Mouse (Mus musculus) limb, embryonic 11.5 days (tissue): ENCODE results near the gene Agap3. TPM values are rescaled to one million over a fixed set of nuclear protein-coding genes. Genes with fewer than 3 reads are reported as not detected.

Experiments used
- ATAC-seq: fragments of 200-750 bp; cut with Nextera tagmentation; 2 replicates; pipeline ENCODE4 v1.8.0; 2017; ENCODE audit warnings: low read depth; ENCODE audit not compliant: insufficient number of reproducible peaks, low FRiP score, low TSS enrichment
- DNase-seq: peaks from one replicate; pipeline ENCODE4 v3.0.0-alpha.2; 2015; ENCODE audit warnings: low spot score
- H3K27ac ChIP-seq: fragments of 300-500 bp; sonication (generic); replicated peaks from 2 replicates; pipeline ENCODE4 v1.5.1; 2014; ENCODE audit warnings: low read depth, mild to moderate bottlenecking, low read length
- H3K27me3 ChIP-seq: fragments of 300-500 bp; sonication (generic); 2 replicates; pipeline ENCODE4 v1.6.1; 2014; ENCODE audit warnings: mild to moderate bottlenecking, low read length, mixed read lengths; ENCODE audit not compliant: control insufficient read depth, insufficient read depth
- H3K36me3 ChIP-seq: fragments of 300-500 bp; sonication (generic); 2 replicates; pipeline ENCODE4 v1.6.1; 2014; ENCODE audit warnings: mild to moderate bottlenecking, low read length, moderate library complexity, mixed read lengths; ENCODE audit not compliant: control insufficient read depth, insufficient read depth
- H3K4me1 ChIP-seq: fragments of 300-500 bp; sonication (generic); 2 replicates; pipeline ENCODE4 v1.6.1; 2014; ENCODE audit warnings: low read length, mixed read lengths; ENCODE audit not compliant: control insufficient read depth, insufficient read depth
- H3K4me2 ChIP-seq: fragments of 300-500 bp; sonication (generic); 2 replicates; pipeline ENCODE4 v1.6.1; 2014; ENCODE audit warnings: low read depth, mild to moderate bottlenecking, moderate library complexity; ENCODE audit not compliant: severe bottlenecking
- H3K4me3 ChIP-seq: fragments of 300-500 bp; sonication (generic); 2 replicates; pipeline ENCODE4 v1.5.1; 2014; ENCODE audit warnings: low read depth, low read length
- H3K9ac ChIP-seq: fragments of 300-500 bp; sonication (generic); 2 replicates; pipeline ENCODE4 v1.6.1; 2014; ENCODE audit warnings: mild to moderate bottlenecking, low read length
- H3K9me3 ChIP-seq: fragments of 300-500 bp; sonication (generic); 2 replicates; pipeline ENCODE4 v1.6.1; 2016; ENCODE audit warnings: low read length; ENCODE audit not compliant: control insufficient read depth
- WGBS: fragments of 180-500 bp; shearing (Covaris S2); extraction: QIAGEN DNeasy Blood & Tissue Kit; methylation state at CpG from one replicate; pipeline ENCODE4 v1.1.7; 2014; 5-methylcytosine and 5-hydroxymethylcytosine counted together
- polyA plus RNA-seq: library from polyadenylated mRNA; unstranded; fragments of >200 nt; fragmentation: Nextera tagmentation; extraction: Ambion mirVana; gene quantifications from 2 replicates; pipeline ENCODE4 v1.2.1, GENCODE M21; 2014

Gene Agap3
- polyA plus RNA-seq, 1 experiment from 2014 or later, result 39.9 TPM

DNA sequence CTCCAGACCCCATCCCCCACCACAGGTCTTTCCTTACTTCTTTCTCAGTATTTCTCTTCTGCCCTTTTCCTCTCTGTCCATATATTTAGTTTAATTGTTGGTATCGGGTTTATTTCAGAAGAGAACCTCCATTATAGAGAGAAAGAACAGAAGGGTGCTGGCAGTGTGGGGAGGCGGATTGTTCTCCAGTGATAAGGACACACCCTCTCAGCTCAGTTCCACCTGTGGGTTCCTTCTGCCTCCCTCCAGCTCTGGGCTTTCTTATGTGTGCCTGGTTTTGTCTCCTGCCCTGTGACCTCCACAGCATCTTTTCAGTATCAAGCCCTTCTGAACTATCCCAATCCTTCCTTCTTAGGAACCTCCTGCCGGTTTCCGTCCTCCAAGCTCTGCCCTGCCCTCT is 72.5 kb downstream of the Agap3 start:
- Histone ChIP-seq H3K9ac (no peak overlapping the region), H3K4me1 (peaks cover 8% of the 10 kb centered on the region), H3K4me3 (no peak overlapping the region), H3K27ac (no peak overlapping the region), H3K36me3 (no peaks in the 10 kb centered on the region), H3K27me3 (peaks cover 78% of the 10 kb centered on the region), H3K9me3 (no peaks in the 10 kb centered on the region), H3K4me2 (no peak overlapping the region)
- DNase-seq, result no peak
- ATAC-seq, result no peak
- 17% methylated on average over 4 of the region's 4 CpGs for WGBS

- Histone ChIP-seq H3K9me3 (no peaks in the 10 kb centered on the region), H3K27me3 (peaks cover 82% of the 10 kb centered on the region), H3K4me3 (peak overlapping the region; percentile 21; the same call in 1 of the 2 replicates), H3K4me2 (peak overlapping the region; percentile 69; the same call in 1 of the 2 replicates), H3K36me3 (no peaks in the 10 kb centered on the region), H3K4me1 (peaks cover 8% of the 10 kb centered on the region), H3K9ac (no peak overlapping the region), H3K27ac (no peak overlapping the region)
- 3% methylated on average over 34 of the region's 34 CpGs for WGBS
- ATAC-seq (no peak), DNase-seq (peak; percentile 51)
Observed at GRCm38 (mm10) chr5:24525360-24526189, 73.6 kb downstream of the Agap3 start.

DNA sequence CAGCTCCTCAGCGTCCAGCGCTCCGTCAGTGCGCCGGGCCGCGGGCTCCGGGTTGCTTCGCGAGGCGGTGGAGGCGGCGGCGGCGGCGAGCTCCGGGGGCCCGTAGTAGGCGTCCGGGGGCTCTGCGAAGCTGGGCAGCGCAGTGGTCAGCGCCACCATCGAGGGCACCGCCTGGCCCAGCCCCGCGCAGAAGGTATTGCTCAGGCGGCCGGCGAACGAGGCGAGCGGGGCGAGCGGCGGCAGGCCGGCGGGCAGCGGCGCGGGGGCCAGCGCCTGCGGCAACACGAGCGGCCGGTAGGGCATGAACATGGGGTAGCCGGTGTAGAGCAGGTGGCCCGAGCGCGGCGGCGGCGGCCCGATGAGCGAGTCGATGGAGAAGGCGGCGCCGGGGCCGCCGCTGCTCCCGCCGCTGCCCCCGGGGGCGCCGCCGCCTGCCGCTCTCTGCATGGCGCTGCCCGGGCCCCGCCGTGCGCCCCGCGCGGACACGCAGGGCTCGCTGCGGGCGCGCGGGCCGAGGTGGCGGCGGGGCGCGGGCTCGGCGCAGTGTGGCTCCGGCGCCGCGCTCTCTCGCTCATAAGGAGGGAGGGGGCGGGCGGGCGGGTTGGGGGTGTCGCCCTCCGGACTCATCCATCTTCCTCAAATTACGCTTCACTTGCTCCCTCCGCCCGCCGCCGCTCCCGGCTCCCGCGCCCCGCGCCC is 74.4 kb downstream of the Agap3 start:
- DNase-seq (peak; percentile 32), ATAC-seq (no peak)
- under 1% methylated on average over 46 of the region's 109 CpGs for WGBS
- Histone ChIP-seq H3K4me1 (peaks cover 8% of the 10 kb centered on the region), H3K9ac (no peak overlapping the region), H3K9me3 (no peaks in the 10 kb centered on the region), H3K4me2 (peak overlapping the region; percentile 69), H3K36me3 (no peaks in the 10 kb centered on the region), H3K4me3 (peak overlapping the region; percentile 21), H3K27me3 (peaks cover 86% of the 10 kb centered on the region), H3K27ac (no peak overlapping the region)

DNA sequence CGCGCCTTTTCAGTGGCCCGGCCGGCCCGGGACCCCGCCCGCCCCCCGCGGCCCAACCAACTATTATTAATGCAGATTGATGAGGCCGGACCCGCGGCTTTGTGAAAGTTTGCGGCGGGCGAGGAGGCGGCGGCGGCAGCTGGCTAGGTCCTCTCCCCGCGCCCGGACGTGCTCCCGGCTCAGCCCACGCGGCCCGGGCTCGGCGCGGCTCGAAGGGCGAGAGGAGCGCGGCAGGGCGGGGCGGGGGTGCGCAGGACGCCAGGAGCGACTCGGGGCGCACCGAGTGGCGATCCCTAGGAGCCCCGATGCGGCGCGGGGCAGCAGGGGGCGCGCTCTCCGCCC is 74.9 kb downstream of the Agap3 start, which contains the start of gene Gbx1:
Gene Gbx1 (minus strand): TSS at position 314 of the 342 bp plus-strand sequence.
- Histone ChIP-seq H3K9me3 (no peaks in the 10 kb centered on the region), H3K27me3 (peaks cover 82% of the 10 kb centered on the region), H3K4me2 (peak within 1 kb of the TSS; percentile 69), H3K27ac (no peak within 1 kb of the TSS), H3K4me1 (peaks cover 8% of the 10 kb centered on the region), H3K36me3 (no peaks in the 10 kb centered on the region), H3K4me3 (peak within 1 kb of the TSS; percentile 21), H3K9ac (no peak within 1 kb of the TSS)
- WGBS, result 0% methylated on average over 36 of the region's 49 CpGs
- DNase-seq (peak; percentile 53), ATAC-seq (no peak)

- Histone ChIP-seq H3K9me3 (no peaks in the 10 kb centered on the region), H3K36me3 (no peaks in the 10 kb centered on the region), H3K27ac (no peak overlapping the region), H3K4me2 (no peak overlapping the region), H3K27me3 (peaks cover 75% of the 10 kb centered on the region), H3K4me3 (no peak overlapping the region), H3K4me1 (peaks cover 8% of the 10 kb centered on the region), H3K9ac (no peak overlapping the region)
- ATAC-seq, result no peak
- DNase-seq, result peak; percentile 40
- 17% methylated on average over 6 of the region's 6 CpGs for WGBS
Observed at GRCm38 (mm10) chr5:24527780-24528179, 75.8 kb downstream of the Agap3 start.

DNA sequence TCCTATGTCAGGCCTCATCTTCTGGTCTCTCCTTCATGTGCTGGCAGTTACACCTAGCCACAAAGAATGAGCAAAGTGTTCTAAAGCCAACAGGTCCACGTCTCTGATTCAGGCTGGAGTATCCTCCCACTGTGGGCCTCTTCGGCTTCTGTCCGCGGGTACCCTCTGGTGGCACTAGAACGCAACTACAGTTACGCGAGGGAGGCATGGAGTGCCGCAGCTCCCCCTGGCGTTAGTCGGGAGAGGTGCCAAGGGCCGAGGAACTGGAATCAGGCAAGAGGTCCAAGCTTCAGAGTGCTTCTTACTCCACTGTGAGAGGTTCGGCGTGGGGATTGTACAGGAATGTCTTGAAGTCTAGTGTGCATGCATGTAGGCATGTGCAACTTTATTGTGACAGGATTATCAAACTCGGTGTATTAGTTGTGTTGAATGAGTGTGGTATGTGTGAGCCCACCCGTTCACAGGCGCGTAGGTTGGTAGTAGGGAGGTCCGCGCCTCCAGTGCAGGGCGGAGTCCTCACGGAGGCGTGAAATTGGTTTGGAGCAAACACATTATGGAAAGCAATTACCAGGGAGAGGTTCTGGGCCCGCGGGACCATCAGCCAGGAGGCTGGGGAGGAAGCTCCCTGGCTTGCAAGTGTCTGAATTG is 78.2 kb downstream of the Agap3 start:
- 17% methylated on average over 24 of the region's 24 CpGs for WGBS
- Histone ChIP-seq H3K27ac (no peak overlapping the region), H3K9ac (no peak overlapping the region), H3K36me3 (no peaks in the 10 kb centered on the region), H3K27me3 (peaks cover 52% of the 10 kb centered on the region), H3K4me3 (no peak overlapping the region), H3K9me3 (no peaks in the 10 kb centered on the region), H3K4me1 (peaks cover 10% of the 10 kb centered on the region), H3K4me2 (no peak overlapping the region)
- ATAC-seq, result peak; percentile 49; the same call in 1 of the 2 replicates
- DNase-seq, result peak; percentile 96

DNA sequence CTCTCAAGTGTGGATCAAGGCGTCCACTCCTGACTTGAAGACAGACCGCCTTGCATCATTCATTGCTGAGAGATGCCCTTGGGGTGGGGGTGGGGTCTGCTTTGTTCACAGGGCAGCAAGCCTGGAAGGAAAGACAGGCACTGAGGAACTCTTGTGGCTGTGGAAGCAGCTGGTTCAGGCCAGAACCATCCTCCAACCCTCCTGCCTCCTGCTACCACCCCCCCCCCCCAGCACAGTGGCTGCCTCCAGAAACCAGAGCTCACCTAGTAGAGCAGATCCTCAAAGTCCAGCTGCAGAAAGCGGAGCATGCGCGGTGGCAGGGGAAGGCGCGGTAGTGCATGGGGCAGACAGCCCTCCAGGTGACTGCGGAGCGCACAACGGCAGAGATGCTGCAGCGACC is 81.4 kb downstream of the Agap3 start:
- Histone ChIP-seq H3K9ac (no peak overlapping the region), H3K4me3 (no peak overlapping the region), H3K36me3 (no peaks in the 10 kb centered on the region), H3K27ac (no peak overlapping the region), H3K27me3 (peaks cover 23% of the 10 kb centered on the region), H3K4me1 (peaks cover 4% of the 10 kb centered on the region; the same call in 1 of the 2 replicates), H3K4me2 (no peak overlapping the region), H3K9me3 (no peaks in the 10 kb centered on the region)
- ATAC-seq (no peak), DNase-seq (no peak)
- WGBS, result 51% methylated on average over 11 of the region's 11 CpGs

DNA sequence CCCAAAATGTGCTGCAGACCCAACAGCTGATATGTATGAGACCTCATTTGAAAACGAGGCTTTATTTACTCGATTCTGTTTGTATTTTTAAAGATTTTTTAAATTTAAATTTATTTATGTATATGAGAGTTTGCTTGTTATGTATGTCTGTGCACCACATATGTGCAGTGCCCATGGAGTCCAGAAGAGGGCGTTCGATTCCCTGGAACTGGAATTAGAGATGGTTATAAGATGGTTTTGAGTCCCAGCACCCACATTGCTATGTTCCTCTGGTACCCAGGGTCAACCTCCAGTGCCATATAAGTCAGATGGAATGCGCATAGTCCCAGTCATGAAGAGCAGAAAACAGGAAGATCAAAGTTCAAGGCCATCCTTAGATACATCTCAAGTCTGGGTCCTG is 82.3 kb downstream of the Agap3 start:
- no peaks in the 10 kb centered on the region for H3K9me3 ChIP-seq
- no peak for DNase-seq
- no peak overlapping the region for H3K9ac ChIP-seq
- ATAC-seq, result no peak
- no peak overlapping the region for H3K4me3 ChIP-seq
- no peak overlapping the region for H3K27ac ChIP-seq
- peaks cover 15% of the 10 kb centered on the region for H3K27me3 ChIP-seq
- H3K36me3 ChIP-seq, result no peaks in the 10 kb centered on the region
- WGBS, result 55% methylated on average over 5 of the region's 5 CpGs
- peaks cover 4% of the 10 kb centered on the region; the same call in 1 of the 2 replicates for H3K4me1 ChIP-seq
- no peak overlapping the region for H3K4me2 ChIP-seq
